Mouse (Mus musculus) embryonic fibroblast, embryonic 13.5 days (primary cell): ENCODE results near the gene Rad51ap1.

ENCODE experiments used
- CTCF ChIP-seq: IDR thresholded peaks from 2 replicates; pipeline ENCODE4 v1.5.1; 2011; ENCODE audit warnings: mild to moderate bottlenecking, control low read depth, low read length, moderate library complexity, borderline replicate concordance; ENCODE audit not compliant: insufficient read depth
- POLR2A ChIP-seq: IDR thresholded peaks from 2 replicates; pipeline ENCODE4 v1.6.1; 2011; ENCODE audit warnings: low read depth, mild to moderate bottlenecking, control low read depth, low read length, moderate library complexity

DNA sequence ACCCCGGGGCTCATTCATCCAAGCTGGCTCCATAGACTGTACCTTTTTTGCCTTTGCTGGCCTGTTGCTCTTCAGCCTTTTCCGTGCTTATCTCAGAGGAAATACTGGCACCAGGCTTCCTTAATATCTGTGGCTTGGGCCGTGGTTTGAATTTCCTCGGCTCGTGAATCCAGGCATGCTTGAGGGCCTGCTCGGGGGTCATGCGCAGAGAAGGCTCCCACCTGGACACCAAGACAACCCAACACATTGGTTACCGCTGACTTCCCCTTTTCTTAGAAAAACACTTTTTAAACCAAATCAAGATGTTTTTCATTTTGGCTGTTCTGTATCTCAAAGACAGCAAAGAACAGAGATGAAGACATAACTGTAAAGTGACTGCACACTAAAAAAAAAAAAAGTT, 62.3 kb downstream of the Rad51ap1 start:
- no peak for TF ChIP-seq POLR2A
- TF ChIP-seq CTCF: no peak
